Mouse (Mus musculus): ENCODE measurements at regions not wholly inside any gene's neighbourhood (a gene's known extent, or its start where the extent isn't known, plus 50 kb on each side); places are given as distances from the start of the nearest gene placed in this dataset.

DNA sequence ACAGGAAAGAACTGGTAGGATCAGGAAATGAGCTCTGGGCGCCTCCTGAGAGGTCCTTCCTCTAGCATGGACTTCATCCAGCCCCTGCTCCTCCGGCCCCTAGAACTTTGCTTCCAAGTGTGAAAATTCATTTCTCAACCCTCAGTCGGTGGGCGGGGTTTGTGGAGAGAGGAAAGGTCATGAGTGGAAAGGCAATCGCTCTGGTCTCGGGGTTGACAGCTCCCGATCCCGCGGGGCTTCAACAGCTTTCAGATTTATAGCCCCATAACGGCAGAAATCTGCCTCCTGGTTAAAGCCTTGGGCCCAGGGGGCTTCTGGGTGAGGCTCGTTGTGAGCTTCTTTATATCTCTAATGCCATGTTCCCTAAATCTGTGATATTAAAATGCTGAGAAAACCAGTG, 184.2 kb upstream of the Spaca1 start:
- Histone ChIP-seq H3K27me3 (no peaks in the 10 kb centered on the region), H3K27ac (peak overlapping the region; percentile 31; the same call in 1 of the 2 replicates), H3K4me2 (no peak overlapping the region), H3K9me3 (no peaks in the 10 kb centered on the region), H3K36me3 (no peaks in the 10 kb centered on the region), H3K4me3 (no peak overlapping the region), H3K9ac (no peak overlapping the region), H3K4me1 (replicated peaks) (peaks cover 12% of the 10 kb centered on the region)
- no peak for ATAC-seq (ENCODE audit: low FRiP score)
- 59% methylated on average over 11 of the region's 11 CpGs for WGBS

DNA sequence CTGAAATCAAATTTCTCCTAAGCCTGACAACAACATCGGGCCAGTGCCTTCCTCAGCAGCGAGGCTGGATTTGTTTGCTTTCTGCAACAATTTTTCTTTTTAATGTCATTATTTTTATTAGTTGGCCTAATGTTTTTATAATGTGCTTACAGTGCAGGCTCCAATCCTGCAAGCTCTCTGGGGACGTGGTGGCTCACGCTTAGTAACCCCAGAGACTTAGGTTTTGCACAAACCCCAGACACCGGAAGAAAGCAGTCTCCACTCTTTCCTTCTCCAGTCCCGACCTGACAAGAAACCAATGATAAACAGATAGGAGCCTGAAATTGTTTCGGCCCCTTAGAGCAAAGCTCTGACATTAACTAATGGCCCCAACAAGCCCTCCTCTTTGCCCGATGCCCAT, 184.7 kb upstream of the Spaca1 start:
- Histone ChIP-seq H3K36me3 (no peaks in the 10 kb centered on the region), H3K9ac (no peak overlapping the region), H3K4me2 (no peak overlapping the region), H3K27me3 (no peaks in the 10 kb centered on the region), H3K4me1 (replicated peaks) (peaks cover 12% of the 10 kb centered on the region), H3K27ac (peak overlapping the region; percentile 31; the same call in 1 of the 2 replicates), H3K9me3 (no peaks in the 10 kb centered on the region), H3K4me3 (no peak overlapping the region)
- no peak for ATAC-seq (ENCODE audit: low FRiP score)
- WGBS: 60% methylated on average over 8 of the region's 8 CpGs

DNA sequence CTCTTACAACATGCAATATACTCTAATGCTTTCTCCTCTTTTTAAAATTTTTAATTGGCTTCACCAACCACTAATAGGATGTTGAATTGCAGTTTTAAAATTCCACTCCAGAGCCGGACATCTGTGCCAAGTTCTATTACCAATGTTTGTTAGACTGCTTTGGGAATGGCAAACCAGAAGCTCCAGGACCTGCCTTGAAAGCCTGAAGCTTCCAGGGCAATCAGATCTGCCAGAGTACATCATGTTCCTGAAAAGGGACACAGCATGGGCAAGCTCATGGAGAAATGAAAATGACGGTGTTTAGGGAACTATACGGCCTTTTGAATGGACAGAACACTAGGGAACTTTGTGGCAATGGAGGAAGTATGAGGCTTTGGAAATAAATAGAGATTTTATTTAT, 187.8 kb upstream of the Spaca1 start:
- Histone ChIP-seq H3K27me3 (no peaks in the 10 kb centered on the region), H3K4me1 (replicated peaks) (peaks cover 22% of the 10 kb centered on the region), H3K36me3 (no peaks in the 10 kb centered on the region), H3K4me2 (no peak overlapping the region), H3K9ac (no peak overlapping the region), H3K4me3 (no peak overlapping the region), H3K9me3 (no peaks in the 10 kb centered on the region), H3K27ac (no peak overlapping the region)
- ATAC-seq (ENCODE audit: low FRiP score): no peak
- WGBS: 88% methylated on average over 3 of the region's 3 CpGs

DNA sequence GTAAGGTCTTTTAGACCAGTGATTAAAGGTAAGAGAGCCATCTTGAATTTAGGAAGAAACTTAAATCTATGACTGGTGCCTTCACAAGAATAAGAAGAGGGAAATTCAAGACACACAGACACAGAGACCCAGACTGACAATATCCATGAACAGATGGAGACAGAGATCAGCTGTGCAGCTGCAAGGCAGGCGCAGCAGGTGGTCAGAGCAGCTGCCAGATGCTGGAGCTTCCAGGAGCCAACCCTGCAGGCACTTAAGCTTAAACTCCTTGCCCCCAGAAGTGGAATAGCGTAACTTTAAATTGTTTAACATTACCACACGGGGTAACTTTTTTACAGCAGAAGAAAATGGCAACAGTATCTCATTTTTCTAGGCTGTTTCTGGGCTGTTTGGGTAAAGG, 189.6 kb upstream of the Spaca1 start:
- H3K27ac ChIP-seq: no peak overlapping the region
- no peak overlapping the region for H3K4me2 ChIP-seq
- 58% methylated on average over 3 of the region's 3 CpGs for WGBS
- peaks cover 15% of the 10 kb centered on the region for H3K4me1 ChIP-seq (replicated peaks)
- H3K36me3 ChIP-seq: no peaks in the 10 kb centered on the region
- no peak overlapping the region for H3K9ac ChIP-seq
- H3K9me3 ChIP-seq: no peaks in the 10 kb centered on the region
- H3K4me3 ChIP-seq: no peak overlapping the region
- no peak for ATAC-seq (ENCODE audit: low FRiP score)
- H3K27me3 ChIP-seq: no peaks in the 10 kb centered on the region

DNA sequence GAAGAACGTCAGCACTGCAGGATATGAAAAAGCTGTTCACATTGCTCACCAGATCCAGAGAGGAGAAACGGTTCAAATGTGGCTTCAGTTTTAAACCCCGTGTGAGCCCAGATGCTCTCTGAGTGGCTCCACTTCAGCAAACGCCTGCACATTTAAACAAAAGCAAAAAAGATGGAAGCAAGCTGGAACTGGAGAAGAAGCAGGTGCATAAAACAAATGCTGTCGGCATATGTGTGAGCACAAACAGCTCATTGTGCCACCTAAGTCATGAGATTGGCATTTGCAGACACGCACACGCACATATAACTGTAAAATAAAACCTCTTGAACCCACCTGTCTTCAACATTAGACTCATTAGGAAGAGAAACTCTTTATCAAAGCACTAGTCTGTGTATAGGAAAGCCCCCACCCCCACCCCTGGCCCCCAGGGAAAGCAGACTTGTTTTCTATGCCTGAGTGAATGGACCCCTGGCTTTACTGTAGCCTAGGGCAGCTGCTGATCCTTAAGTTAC, 191.1 kb upstream of the Spaca1 start:
- Histone ChIP-seq H3K9me3 (no peaks in the 10 kb centered on the region), H3K27ac (no peak overlapping the region; the same call in 1 of the 2 replicates), H3K36me3 (no peaks in the 10 kb centered on the region), H3K4me3 (no peak overlapping the region), H3K9ac (no peak overlapping the region), H3K27me3 (no peaks in the 10 kb centered on the region), H3K4me2 (0 out of 2 replicates have a peak overlapping the region, but pooled peaks have one; percentile 1), H3K4me1 (replicated peaks) (peaks cover 11% of the 10 kb centered on the region; the same call in 1 of the 2 replicates)
- 47% methylated on average over 7 of the region's 7 CpGs for WGBS
- ATAC-seq (ENCODE audit: low FRiP score): peak; percentile 49; the same call in 1 of the 2 replicates

DNA sequence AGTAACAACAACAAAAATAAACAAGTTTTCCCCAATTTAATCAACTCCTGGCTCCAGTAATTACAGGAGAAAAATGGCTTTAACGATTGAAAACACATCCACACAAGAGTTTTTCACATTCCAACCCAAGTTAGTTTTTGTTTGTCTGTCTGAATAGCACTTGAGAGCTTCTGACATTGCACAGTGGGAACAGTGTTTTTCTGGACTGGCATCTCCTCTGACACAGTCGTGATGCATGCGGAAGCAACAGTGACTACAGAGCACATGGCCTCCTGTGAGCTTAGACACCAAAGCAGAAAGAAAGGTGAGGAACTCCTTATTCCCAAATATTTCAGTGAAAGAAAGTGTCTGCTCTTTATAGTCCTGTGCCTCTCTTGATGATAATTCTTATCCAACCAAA, 191.7 kb upstream of the Spaca1 start:
- H3K9ac ChIP-seq: no peak overlapping the region
- H3K4me1 ChIP-seq (replicated peaks): peaks cover 9% of the 10 kb centered on the region; the same call in 1 of the 2 replicates
- H3K4me3 ChIP-seq: no peak overlapping the region
- no peaks in the 10 kb centered on the region for H3K36me3 ChIP-seq
- H3K9me3 ChIP-seq: no peaks in the 10 kb centered on the region
- WGBS: 68% methylated on average over 3 of the region's 3 CpGs
- no peaks in the 10 kb centered on the region for H3K27me3 ChIP-seq
- no peak for ATAC-seq (ENCODE audit: low FRiP score)
- H3K27ac ChIP-seq: no peak overlapping the region; the same call in 1 of the 2 replicates
- H3K4me2 ChIP-seq: no peak overlapping the region

DNA sequence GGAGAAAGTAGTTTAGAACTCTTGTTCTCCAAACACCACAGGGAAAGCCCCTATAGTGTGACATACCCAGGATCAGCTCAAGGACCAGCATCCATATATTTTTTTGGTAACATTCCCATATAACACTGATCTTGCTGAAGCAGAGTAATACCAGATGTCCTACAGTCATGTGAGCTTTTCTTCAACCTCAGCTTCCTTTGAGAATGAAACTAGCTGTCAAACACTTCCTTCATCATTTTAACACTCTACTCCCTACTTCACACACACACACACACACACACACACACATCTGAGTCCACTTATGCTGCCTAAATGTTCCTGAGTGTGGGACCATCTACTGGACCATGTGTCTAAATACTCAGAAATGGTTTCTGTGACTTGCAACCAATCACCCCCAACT, 209.5 kb upstream of the Spaca1 start:
- Histone ChIP-seq H3K27me3 (no peaks in the 10 kb centered on the region), H3K27ac (no peak overlapping the region), H3K9ac (no peak overlapping the region), H3K4me1 (replicated peaks) (peaks cover 4% of the 10 kb centered on the region; the same call in 1 of the 2 replicates), H3K9me3 (no peaks in the 10 kb centered on the region), H3K4me2 (no peak overlapping the region), H3K36me3 (no peaks in the 10 kb centered on the region), H3K4me3 (no peak overlapping the region)
- ATAC-seq (ENCODE audit: low FRiP score): no peak

DNA sequence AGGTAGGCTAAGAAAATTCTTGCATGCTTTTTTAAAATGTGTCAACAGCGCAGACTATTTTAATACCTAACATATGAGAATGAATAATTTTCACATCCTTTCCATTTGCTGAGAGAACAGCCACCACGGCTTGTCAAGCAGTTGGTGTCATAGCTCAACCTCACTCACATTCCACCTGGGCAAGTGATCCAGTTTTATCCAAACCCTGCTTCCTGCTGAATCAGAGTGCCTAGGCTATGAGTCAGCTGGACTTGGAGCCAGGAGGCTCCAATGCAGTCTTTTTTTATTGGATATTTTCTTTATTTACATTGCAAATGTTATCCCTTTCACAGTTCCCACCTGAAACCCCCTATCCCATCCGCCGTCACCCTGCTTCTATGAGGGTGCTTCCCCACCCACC, 210.5 kb upstream of the Spaca1 start:
- H3K27me3 ChIP-seq: no peaks in the 10 kb centered on the region
- WGBS: 95% methylated on average over 4 of the region's 4 CpGs
- H3K4me3 ChIP-seq: no peak overlapping the region
- no peaks in the 10 kb centered on the region for H3K9me3 ChIP-seq
- H3K4me2 ChIP-seq: no peak overlapping the region
- ATAC-seq (ENCODE audit: low FRiP score): no peak
- no peak overlapping the region for H3K9ac ChIP-seq
- peaks cover 4% of the 10 kb centered on the region; the same call in 1 of the 2 replicates for H3K4me1 ChIP-seq (replicated peaks)
- no peak overlapping the region for H3K27ac ChIP-seq
- H3K36me3 ChIP-seq: no peaks in the 10 kb centered on the region

DNA sequence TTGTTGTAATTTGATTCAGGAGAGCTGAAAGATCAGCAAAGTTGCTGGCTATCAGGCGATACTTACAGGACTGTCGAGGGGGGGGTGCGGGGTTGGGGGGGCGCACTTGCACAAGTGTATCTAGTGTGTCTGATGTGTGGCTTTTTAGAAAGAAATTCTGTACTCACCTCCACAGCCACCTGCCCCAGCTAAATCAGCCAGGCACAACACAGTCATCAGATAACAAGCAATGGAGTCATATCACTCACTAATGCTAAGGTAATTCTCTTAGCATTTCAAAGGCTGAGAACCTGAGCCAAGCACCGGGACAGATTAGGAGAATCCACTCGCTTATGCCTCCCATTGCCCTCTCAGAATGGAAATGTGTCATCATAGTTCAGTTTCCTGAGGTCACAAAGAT, 211.8 kb upstream of the Spaca1 start:
- H3K4me2 ChIP-seq: no peak overlapping the region
- H3K9ac ChIP-seq: no peak overlapping the region
- no peaks in the 10 kb centered on the region for H3K27me3 ChIP-seq
- H3K4me3 ChIP-seq: no peak overlapping the region
- no peaks in the 10 kb centered on the region for H3K36me3 ChIP-seq
- no peak overlapping the region for H3K27ac ChIP-seq
- H3K4me1 ChIP-seq (replicated peaks): peaks cover 4% of the 10 kb centered on the region; the same call in 1 of the 2 replicates
- WGBS: 75% methylated on average over 6 of the region's 6 CpGs
- H3K9me3 ChIP-seq: no peaks in the 10 kb centered on the region
- ATAC-seq (ENCODE audit: low FRiP score): no peak

DNA sequence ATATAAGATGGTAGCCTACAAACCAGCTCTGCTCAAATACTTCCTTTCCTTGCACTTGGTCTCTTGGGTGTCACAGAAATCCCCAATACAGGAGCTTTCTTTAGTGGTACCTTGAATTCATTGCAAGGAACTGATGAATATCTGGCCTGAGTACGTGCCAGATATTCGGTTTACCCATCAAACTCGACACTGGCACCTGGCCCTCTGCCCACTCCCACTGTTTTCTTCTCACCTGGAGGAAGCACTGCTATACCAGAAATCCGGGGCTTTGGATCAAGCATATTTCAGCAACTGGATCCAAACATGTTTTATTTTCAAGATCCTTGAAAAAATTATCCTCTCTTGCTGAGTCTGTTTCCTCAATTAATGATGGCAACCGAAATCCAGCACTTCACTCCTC, 214.4 kb upstream of the Spaca1 start:
- ATAC-seq (ENCODE audit: low FRiP score): no peak
- Histone ChIP-seq H3K27me3 (no peaks in the 10 kb centered on the region), H3K27ac (no peak overlapping the region), H3K4me2 (no peak overlapping the region), H3K4me1 (replicated peaks) (peaks cover 4% of the 10 kb centered on the region; the same call in 1 of the 2 replicates), H3K4me3 (no peak overlapping the region), H3K36me3 (no peaks in the 10 kb centered on the region), H3K9me3 (no peaks in the 10 kb centered on the region), H3K9ac (no peak overlapping the region)
- WGBS: 90% methylated on average over 5 of the region's 5 CpGs

DNA sequence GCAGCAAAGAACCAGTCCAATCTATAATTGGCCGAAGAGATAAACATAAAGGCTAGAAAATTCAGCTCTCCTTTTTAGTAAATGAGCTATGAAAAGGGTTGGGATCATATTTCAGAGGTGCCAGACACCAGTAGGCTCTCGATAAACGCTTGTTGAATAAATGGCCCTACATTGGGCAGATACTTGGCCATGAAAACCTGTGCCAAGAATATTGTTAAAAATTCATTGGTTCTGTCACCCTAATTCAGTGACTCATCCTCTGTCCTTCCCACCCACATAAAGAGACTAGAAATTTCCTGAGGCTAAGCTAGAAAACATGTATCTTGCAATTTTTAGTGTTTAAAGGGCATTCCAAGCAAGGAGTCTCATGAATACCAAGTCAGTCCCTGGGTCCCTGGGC, 224.3 kb upstream of the Spaca1 start:
- Histone ChIP-seq H3K9ac (no peak overlapping the region), H3K36me3 (no peaks in the 10 kb centered on the region), H3K27me3 (no peaks in the 10 kb centered on the region), H3K9me3 (no peaks in the 10 kb centered on the region), H3K4me3 (no peak overlapping the region), H3K27ac (no peak overlapping the region), H3K4me1 (replicated peaks) (0 out of 2 replicates have a peak, but pooled peaks cover 2% of the 10 kb centered on the region), H3K4me2 (no peak overlapping the region)
- WGBS: 81% methylated on average over 3 of the region's 3 CpGs
- ATAC-seq (ENCODE audit: low FRiP score): no peak

DNA sequence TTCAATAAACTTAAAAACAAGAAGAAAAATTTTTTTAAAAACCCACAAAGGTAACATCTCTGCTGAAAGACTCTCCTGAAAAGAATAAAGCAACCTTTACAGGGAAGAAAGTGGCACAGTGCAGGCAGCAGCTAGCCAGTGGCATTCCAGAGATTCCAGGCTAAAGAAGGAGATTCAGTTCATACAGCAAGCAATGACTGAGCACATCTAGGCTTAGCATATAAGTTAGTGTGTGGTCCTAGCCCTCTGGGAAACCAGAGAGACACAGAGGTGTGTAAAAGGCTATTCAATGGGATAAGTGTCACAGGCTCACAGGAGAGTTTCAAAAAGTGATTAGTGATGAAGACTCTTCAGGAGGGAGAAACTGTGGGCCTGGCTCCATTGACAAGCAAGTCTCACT, 225.4 kb upstream of the Spaca1 start:
- no peaks in the 10 kb centered on the region for H3K27me3 ChIP-seq
- H3K4me3 ChIP-seq: no peak overlapping the region
- no peak overlapping the region for H3K4me2 ChIP-seq
- H3K9ac ChIP-seq: no peak overlapping the region
- H3K27ac ChIP-seq: no peak overlapping the region
- H3K9me3 ChIP-seq: no peaks in the 10 kb centered on the region
- no peaks in the 10 kb centered on the region for H3K36me3 ChIP-seq
- H3K4me1 ChIP-seq (replicated peaks): 0 out of 2 replicates have a peak, but pooled peaks cover 2% of the 10 kb centered on the region
- ATAC-seq (ENCODE audit: low FRiP score): no peak

DNA sequence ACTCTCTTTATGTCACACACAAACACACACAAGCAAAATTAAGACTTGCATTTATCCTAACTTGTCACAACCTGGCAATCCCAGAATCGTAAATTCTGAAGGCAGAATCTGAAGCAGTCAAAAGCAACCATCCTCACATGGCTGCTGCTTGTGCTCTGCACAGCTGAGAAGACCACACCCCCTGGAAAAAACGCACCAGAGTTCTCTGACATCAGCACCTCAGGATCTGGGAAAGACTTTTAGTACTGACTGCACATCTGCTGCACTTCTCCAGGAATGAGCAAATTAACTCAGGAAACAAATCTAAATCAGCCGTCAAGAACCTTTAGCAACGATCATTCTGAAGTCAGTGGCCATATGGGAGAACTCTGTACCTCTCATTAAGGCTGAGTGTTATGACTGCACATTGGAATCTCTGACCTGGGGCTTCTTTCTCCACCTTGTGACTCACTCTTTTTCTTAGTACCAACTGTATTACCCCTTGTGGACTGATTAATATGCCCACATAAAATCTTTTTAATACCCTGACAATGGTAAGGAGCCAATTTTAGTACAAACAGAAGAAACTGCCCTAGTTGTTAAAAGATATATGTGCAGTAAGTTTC, 248.1 kb upstream of the Akirin2 start:
- H3K9me3 ChIP-seq: no peaks in the 10 kb centered on the region
- H3K36me3 ChIP-seq: no peaks in the 10 kb centered on the region
- H3K9ac ChIP-seq: no peak overlapping the region
- ATAC-seq (ENCODE audit: low FRiP score): no peak
- no peak overlapping the region for H3K4me3 ChIP-seq
- no peaks in the 10 kb centered on the region for H3K4me1 ChIP-seq (replicated peaks)
- no peak overlapping the region for H3K4me2 ChIP-seq
- WGBS: 63% methylated on average over 4 of the region's 4 CpGs
- no peak overlapping the region for H3K27ac ChIP-seq
- H3K27me3 ChIP-seq: no peaks in the 10 kb centered on the region

Data from hindbrain, embryonic 13.5 days (tissue).